Mouse (Mus musculus) adrenal gland, postnatal 10 days (tissue): ENCODE data around the gene Fnbp1. TPM values are rescaled to one million over a fixed set of nuclear protein-coding genes. Genes with fewer than 3 reads are reported as not detected.
A peak's percentile ranks its signal among the peaks of the same experiment; 100 is the strongest.

Experiments
- DNase-seq: peaks from one replicate; pipeline ENCODE4 v3.0.0; 2021; ENCODE audit warnings: mixed read lengths
- total RNA-seq, 2 experiments: library from RNA; stranded (reverse); gene quantifications; 2 replicates each; pipeline ENCODE4 v1.2.3; 2021

Gene Fnbp1
- total RNA-seq, 2 experiments from 2014 or later: 48.1 to 58.5 TPM

GRCm38 (mm10) chr2:31031972-31032371 is 109.8 kb downstream of the Fnbp1 start:
- DNase-seq: no peak

- DNase-seq: peak; percentile 26
Observed at GRCm38 (mm10) chr2:31026642-31027041, 115.2 kb downstream of the Fnbp1 start.

DNA sequence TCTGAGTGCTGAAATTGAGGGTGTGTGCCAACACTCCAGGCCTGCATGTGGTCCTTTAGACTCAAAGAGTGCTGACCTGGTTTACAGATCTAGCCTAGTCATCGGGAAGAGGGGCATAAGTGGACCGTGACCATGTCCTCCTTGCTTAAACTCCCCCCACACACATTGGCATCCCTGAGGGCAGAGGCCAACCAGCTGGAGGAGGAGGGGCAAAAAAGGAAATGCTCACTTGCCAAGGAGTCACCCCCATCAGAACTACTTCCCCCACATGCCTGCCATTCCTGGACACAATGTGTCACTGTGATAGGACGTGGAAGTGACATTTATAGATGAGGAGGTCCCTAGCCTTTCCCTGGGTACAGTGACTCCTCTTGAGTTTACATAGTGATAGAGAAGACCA is 116.3 kb downstream of the Fnbp1 start:
- DNase-seq: no peak

GRCm38 (mm10) chr2:31024618-31025370 is 117.0 kb downstream of the Fnbp1 start:
- peak; percentile 82 for DNase-seq

DNA sequence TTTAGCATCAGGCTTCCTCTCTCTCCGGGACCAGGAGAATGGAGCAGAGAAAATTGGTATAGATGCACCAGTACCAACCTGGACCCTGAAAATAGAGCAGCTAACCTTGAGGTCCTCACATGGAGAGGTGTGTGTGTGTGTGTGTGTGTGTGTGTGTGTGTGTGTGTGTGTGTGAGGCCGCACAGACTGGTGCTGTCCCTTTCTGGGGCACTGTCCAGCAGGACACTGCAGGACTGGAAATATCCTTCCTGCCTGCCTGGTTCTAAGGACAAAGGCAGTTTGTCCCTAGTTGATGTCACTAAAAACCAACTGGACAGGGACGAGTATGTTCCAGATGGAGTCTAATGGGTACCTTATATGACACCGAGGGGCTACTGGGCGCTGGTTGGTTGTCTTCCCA is 117.9 kb downstream of the Fnbp1 start:
- DNase-seq: no peak

GRCm38 (mm10) chr2:31020202-31020601 is 121.6 kb downstream of the Fnbp1 start:
- DNase-seq: no peak

DNA sequence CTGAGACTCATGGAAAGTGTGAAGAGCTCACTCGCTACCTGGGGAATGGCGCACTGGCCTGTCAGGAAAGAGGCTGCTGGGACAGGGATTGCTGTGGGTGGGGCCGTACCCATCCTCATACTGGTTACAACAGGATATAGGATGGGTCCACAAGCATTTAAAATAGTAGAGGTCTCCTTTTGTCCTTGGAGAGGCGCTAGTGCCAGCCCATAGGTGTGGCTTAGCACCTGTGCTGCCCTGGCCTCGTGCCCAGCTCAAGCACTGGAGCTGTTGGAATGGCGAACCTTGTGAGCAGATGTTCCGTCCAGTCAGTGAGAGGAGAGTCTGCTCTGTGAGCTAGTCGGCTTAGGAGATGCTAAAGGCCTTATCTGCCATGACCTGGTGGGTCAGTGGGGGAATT is 122.8 kb downstream of the Fnbp1 start:
- no peak for DNase-seq

- DNase-seq: no peak
Observed at GRCm38 (mm10) chr2:31018519-31018918, 123.3 kb downstream of the Fnbp1 start.

DNA sequence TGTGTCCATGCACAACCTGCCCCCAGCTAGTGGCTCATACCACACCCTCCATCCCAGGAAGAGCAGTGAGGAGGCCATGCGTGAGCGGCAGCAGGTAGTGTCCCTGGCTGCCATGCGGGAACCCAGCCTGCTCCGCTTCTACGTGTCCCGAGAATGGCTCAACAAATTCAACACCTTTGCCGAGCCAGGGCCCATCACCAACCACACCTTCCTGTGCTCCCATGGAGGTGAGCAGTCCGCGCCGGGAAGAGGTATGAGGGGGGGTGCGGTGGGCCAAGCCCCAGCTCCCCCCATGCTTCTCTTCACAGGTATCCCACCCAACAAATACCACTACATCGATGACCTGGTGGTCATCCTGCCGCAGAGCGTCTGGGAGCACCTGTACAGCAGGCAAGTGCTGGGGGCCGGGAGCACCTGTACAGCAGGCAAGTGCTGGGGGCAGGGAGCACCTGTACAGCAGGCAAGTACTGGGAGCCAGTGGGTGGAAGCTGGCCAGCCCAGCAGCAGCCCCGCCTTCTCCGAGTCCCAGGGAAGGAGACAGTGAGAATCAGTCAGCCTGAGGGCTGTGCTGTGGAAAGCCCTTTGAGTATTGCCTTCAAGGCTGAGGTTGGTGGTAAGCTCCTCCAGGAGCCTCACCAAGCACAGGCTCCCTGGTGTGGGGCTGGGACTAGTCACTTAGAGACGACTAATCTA is 124.0 kb downstream of the Fnbp1 start:
- no peak for DNase-seq

GRCm38 (mm10) chr2:31013371-31014120 is 128.3 kb downstream of the Fnbp1 start:
- DNase-seq: no peak

DNA sequence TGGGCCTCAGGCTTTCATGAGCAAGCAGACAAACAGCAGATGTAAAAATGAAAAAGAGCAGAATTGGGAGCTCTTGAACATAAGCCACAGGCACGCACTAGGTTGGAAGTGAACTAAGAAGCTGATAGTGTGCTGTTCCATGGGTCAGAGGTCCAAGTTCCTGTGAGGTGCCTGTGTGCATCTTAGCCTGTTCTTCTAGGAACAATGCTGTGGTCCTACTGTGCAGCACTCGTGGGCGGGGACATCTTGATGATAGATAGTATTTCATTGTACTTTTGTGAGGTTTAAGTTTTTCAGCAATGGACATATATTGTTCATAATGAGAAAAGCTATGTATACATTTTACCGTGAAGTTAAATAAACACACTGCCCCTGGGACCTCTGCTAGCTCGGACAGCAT is 134.6 kb downstream of the Fnbp1 start:
- no peak for DNase-seq

- DNase-seq: no peak
Observed at GRCm38 (mm10) chr2:31006434-31006833, 135.4 kb downstream of the Fnbp1 start.

- DNase-seq: no peak
Observed at GRCm38 (mm10) chr2:31005453-31005852, 136.4 kb downstream of the Fnbp1 start.

DNA sequence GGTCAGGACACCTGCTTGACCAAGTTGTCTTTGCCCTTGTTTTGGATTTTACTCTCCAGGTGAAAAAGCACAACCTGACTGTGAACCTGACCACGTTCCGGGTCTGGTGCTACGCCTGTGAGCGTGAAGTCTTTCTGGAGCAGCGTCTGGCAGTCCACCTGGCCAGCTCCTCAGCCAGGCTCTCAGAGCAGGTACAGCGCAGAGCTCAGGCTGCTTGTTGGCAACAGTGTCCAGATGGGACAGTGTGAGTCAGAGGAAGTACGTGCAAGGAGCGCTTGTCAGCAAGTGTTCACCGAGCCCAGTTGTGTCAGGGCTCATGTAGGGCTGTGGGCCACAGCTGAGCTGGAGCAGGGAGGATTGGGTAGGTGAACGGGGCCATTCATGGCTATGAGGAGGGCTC is 139.0 kb downstream of the Fnbp1 start:
- no peak for DNase-seq

DNA sequence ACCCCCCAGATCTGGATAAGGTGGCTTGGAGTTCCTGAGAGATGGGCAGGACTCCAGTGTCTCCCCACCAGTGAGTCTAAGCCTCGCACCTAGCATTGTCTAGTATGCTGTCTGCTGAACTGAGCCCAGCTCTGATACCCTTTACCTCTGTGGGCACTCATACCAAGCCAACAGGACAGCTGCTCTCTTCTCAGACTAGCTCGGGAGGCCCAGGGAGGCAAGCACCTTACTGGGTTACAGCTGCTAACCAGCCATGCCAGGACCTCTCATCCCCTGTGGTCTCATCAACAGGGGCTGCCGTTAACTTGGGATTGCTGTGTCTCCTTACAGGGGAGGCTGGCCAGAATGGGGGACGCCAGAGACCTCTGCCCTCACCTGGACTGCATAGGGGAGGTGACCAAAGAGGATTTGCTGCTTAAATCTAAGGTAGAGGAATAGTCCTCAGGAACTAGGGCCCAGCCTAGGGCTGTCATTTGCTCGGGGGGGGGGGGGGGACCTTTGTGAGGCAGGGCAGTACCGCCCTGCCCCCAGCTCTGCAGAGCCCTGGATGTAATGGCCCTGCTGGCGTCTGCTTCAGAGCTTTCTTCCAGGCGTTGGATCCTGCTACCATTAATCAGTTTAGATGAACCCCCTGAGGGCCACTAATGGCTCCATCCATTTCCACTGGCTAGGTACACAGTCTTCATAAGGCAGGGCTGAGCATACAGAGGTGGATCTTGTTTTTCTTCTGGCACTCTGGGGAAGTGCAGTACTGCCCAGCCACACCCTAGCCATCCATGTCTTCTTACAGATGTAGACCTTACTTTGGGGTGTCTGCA is 143.2 kb downstream of the Fnbp1 start:
- no peak for DNase-seq

DNA sequence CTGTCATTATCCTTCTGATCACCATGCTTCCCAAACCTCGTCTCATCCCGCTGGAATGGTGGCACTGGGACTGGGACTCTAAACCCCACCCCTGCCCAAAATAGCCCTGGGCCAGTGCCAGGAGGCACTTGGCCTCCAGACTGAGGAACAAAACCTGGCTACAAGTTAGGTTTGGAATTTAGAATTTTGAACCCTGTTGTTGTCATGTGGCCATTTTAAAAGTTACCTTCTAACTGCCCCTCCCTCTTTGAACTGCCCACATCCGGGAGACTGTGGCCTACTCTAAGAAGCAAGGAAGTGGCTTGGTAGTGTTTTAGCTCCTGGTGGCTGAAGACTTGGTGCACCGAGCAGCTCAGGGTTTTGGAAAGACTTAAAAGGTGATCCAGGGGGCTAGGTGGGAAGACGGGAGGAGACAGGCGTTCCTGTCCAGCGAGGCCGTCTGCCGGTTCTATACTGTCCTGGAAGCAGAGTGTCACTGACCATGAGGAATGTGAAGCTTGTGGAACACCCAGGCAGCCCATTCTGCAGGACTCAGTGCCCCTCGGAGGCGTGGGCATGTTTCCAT is 146.3 kb downstream of the Fnbp1 start:
- peak; percentile 67 for DNase-seq

DNA sequence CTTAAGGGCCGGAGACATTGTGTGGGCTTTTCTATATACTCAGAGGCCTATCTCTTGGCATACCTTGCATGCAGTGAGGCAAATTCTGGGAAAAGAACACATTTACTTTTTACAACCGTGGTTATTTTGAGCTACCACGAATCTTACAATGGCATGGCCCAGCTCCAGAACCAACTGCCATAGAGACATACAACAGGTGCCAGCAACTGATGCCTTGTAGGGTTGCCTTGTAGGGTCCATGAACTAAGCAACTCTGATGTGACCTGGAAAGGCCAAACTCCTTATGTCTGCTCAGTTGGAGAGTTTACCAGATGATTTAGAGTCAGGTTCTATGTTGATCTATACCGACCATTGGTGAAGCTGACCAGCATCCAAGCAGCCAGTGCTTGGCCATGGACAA is 147.0 kb downstream of the Fnbp1 start:
- no peak for DNase-seq

DNA sequence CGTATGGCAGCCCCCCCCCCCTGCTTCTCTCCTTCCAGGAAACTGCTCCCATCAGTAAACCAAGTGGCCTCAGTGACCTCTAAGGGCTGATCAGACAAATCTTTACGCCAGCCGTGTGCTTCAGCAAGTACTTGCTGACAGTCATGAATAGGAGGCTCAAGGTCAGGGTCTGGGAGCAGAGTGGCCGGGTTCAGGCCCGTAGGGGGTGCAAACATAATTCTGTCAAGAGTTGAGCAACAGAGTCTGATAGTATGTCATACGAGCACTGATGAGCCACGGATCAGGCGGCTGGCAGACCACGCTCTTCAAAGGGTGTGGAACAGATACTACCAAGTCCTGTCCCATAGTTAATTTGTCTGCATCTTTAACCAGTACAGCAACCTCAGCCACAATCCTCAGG is 151.6 kb downstream of the Fnbp1 start:
- peak; percentile 28 for DNase-seq

GRCm38 (mm10) chr2:30985111-30986020 is 156.4 kb downstream of the Fnbp1 start:
- peak; percentile 87 for DNase-seq

- DNase-seq: no peak
Observed at GRCm38 (mm10) chr2:30983024-30983423, 158.8 kb downstream of the Fnbp1 start.
